12 mouse cellular contexts compared by ENCODE assay signal in the genomic region with DNA sequence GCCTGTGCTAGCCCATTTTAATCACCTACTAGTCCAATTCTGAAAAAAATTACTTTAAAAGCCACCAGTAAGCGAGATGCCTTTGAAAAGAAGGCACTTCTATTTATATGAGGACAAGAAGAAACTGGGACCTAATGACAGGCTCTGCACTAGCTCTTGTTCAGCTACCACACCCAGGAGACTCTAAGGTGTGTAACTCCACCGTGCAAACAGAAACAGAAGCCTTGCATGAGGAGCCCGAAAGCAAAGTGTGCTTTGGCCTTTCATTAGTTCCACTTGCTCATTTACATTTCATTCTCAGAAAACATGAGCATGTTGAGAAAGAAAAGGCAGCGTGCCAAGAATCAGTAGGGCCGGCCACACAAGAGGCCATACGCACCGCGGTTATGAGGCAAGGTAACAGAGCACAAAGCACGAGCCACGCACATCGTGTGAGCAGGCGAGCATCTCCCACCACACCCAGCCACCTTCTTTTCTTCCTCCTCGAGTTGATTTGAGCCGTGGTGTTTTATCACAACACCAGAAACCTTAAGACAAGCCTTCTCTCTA. TPM values are rescaled to one million over a fixed set of nuclear protein-coding genes. Genes with fewer than 3 reads are reported as not detected.
A peak's percentile ranks its signal among the peaks of the same experiment; 100 is the strongest.
DNase-seq lines count a peak whose midpoint lies in the region; ATAC-seq lines count a peak whose summit lies in the region.
"Had no signal": no experiment of that assay in that cellular context is flagged by ENCODE, and none has a peak within 500 bp of the region (broad histone marks: within the 10 kb centered on the region; RNA-seq: fewer than 3 reads in every experiment).

No protein-coding gene starts in this region.

- H3K27ac ChIP-seq in intestine, embryonic 15.5 days = 0 out of 2 replicates have a peak overlapping the region, but pooled peaks have one; percentile 2
- H3K27ac ChIP-seq in intestine, embryonic 16.5 days (ENCODE audit: low read length) = no peak overlapping the region
- peak overlapping the region; percentile 76 for H3K27ac ChIP-seq in stomach, embryonic 15.5 days
- H3K27ac ChIP-seq: layer of hippocampus, adult 2 months; macrophage had no signal

- H3K4me1 ChIP-seq in intestine, embryonic 15.5 days (replicated peaks) = peaks cover 39% of the 10 kb centered on the region
- H3K4me1 ChIP-seq in intestine, embryonic 16.5 days (ENCODE audit: control insufficient read depth, insufficient read depth, low read length) = peaks cover 24% of the 10 kb centered on the region
- H3K4me1 ChIP-seq in stomach, embryonic 15.5 days = peaks cover 18% of the 10 kb centered on the region; the same call in 1 of the 2 replicates

- H3K4me3 ChIP-seq in intestine, embryonic 15.5 days (replicated peaks) = no peak overlapping the region
- H3K4me3 ChIP-seq in intestine, embryonic 16.5 days (ENCODE audit: low read length) = no peak overlapping the region
- no peak overlapping the region for H3K4me3 ChIP-seq in stomach, embryonic 15.5 days (replicated peaks)
- H3K4me3 ChIP-seq: heart, embryonic 12.5 days; layer of hippocampus, adult 2 months; myocyte had no signal

- no peak overlapping the region for H3K9ac ChIP-seq in intestine, embryonic 15.5 days
- H3K9ac ChIP-seq in intestine, embryonic 16.5 days (ENCODE audit: low read depth, low read length) = no peak overlapping the region
- H3K9ac ChIP-seq in stomach, embryonic 15.5 days = no peak overlapping the region
- H3K9ac ChIP-seq: heart, embryonic 12.5 days had no signal

- no peaks in the 10 kb centered on the region for H3K36me3 ChIP-seq in intestine, embryonic 15.5 days
- no peaks in the 10 kb centered on the region for H3K36me3 ChIP-seq in intestine, embryonic 16.5 days (ENCODE audit: control insufficient read depth, insufficient read depth, low read length)
- H3K36me3 ChIP-seq in stomach, embryonic 15.5 days = no peaks in the 10 kb centered on the region
- H3K36me3 ChIP-seq: heart, embryonic 12.5 days had no signal

- H3K27me3 ChIP-seq in intestine, embryonic 15.5 days (replicated peaks) = no peaks in the 10 kb centered on the region
- no peaks in the 10 kb centered on the region for H3K27me3 ChIP-seq in intestine, embryonic 16.5 days (replicated peaks; ENCODE audit: control insufficient read depth, insufficient read depth, low read length)
- no peaks in the 10 kb centered on the region for H3K27me3 ChIP-seq in stomach, embryonic 15.5 days (replicated peaks)
- H3K27me3 ChIP-seq: heart, embryonic 12.5 days had no signal

- DNase-seq in adrenal gland, postnatal 14 days = peak; percentile 32
- DNase-seq in adrenal gland, adult 8-10 months = no peak
- peak; percentile 4 for DNase-seq in ovary, postnatal 36 days (ENCODE audit: low spot score)
- DNase-seq in ovary, postnatal 10 days (ENCODE audit: low spot score) = no peak

- no peaks in the 10 kb centered on the region for H3K9me3 ChIP-seq in intestine, embryonic 15.5 days
- no peaks in the 10 kb centered on the region for H3K9me3 ChIP-seq in intestine, embryonic 16.5 days (ENCODE audit: control insufficient read depth, low read length)
- no peaks in the 10 kb centered on the region for H3K9me3 ChIP-seq in stomach, embryonic 15.5 days
- H3K9me3 ChIP-seq: heart, embryonic 12.5 days had no signal

- no peak for ATAC-seq in intestine, embryonic 15.5 days
- ATAC-seq in intestine, embryonic 16.5 days = no peak
- peak; percentile 27; the same call in 1 of the 2 replicates for ATAC-seq in stomach, embryonic 15.5 days (ENCODE audit: insufficient read depth, low FRiP score, low read depth)
- ATAC-seq in CD4-positive, CD25-positive, alpha-beta regulatory T cell, adult 4 months = no peak

- WGBS in intestine, embryonic 15.5 days = 75% methylated on average over 14 of the region's 14 CpGs
- WGBS in intestine, embryonic 16.5 days = 67% methylated on average over 14 of the region's 14 CpGs
- WGBS in stomach, embryonic 15.5 days = 72% methylated on average over 14 of the region's 14 CpGs

- H3K4me2 ChIP-seq in intestine, embryonic 15.5 days (replicated peaks) = no peak overlapping the region
- no peak overlapping the region for H3K4me2 ChIP-seq in intestine, embryonic 16.5 days (ENCODE audit: low read depth, low read length)
- peak overlapping the region; percentile 31 for H3K4me2 ChIP-seq in stomach, embryonic 15.5 days
- H3K4me2 ChIP-seq: heart, embryonic 12.5 days had no signal

RNA-seq across cellular contexts. Expression of a gene that starts 18.4 kb away (rescaled TPM):
- 22.5 and 24.2 TPM in 2 replicates for total RNA-seq in adrenal gland, postnatal 14 days (2021)
- total RNA-seq in adrenal gland, adult 8-10 months (2022) = 10 to 100 TPM; 25.3 to 39.6 (median 34.3) TPM
- polyA plus RNA-seq in intestine, embryonic 15.5 days (2015; fragmentation: Nextera tagmentation; extraction: Ambion mirVana) = 33.0 and 43.9 TPM in 2 replicates
- polyA plus RNA-seq in intestine, embryonic 16.5 days (2015; fragmentation: Nextera tagmentation; extraction: Ambion mirVana) = 25.6 and 28.3 TPM in 2 replicates
- polyA plus RNA-seq in stomach, embryonic 15.5 days (2015; fragmentation: Nextera tagmentation; extraction: Ambion mirVana) = 55.9 and 56.3 TPM in 2 replicates
- polyA plus RNA-seq in CD4-positive, CD25-positive, alpha-beta regulatory T cell, adult 4 months (2017; shearing (Covaris generic)) = 10 to 100 TPM; 12.9 to 13.4 TPM

Comparison
In these comparisons a context has a peak if more than half of its experiments do, and no peak if none do; other contexts are left out.
1. DNase-seq: peak in adrenal gland, postnatal 14 days (single experiment) and ovary, postnatal 36 days (single experiment); none in adrenal gland, adult 8-10 months (single experiment) and ovary, postnatal 10 days (single experiment).